Mouse (Mus musculus) heart, adult 11 months (tissue): Measurements from ENCODE around the gene Mlh3.

Source experiments
- DNase-seq: peaks from one replicate; pipeline ENCODE4 v3.0.0; 2022

Mlh3 gene

DNA sequence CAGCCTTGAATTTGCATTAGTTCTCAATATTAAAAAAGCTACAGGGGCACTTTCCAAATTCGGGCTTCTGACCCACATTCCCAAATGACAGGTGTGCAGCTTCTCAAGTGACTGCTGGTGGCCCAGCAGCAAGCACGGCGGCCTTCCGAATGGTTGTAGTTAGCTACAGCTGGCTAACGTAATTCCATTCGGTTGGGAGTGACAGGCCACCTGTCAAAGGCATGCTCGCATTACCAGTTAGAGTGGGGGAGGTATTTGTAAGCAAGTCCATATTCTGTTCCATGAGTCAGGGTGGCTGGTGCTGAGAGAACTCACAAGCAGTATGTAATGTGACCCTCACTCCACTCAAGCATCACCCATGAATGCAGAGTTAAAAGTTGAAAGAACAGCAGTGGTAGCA lies 43.2 kb downstream of the Mlh3 start:
- no peak for DNase-seq

DNA sequence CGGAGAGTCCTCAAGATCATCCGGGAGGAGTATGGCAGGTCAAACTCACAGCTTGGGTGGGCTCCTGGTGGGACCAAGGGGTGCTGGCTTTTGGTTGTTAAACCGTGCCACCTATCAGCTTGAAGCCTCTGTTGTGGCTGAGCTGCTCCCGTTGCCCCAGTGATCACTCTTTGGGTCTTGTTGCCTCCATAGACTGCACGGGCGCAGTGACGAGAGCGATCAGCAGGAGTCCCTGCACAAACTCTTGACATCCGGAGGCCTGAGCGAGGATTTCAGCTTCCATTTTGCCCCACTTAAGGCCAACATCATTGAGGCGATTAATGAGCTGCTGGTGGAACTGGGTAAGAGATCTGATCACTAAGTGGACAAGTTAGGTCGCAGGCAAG lies 50.5 kb downstream of the Mlh3 start:
- DNase-seq = peak; percentile 94

DNA sequence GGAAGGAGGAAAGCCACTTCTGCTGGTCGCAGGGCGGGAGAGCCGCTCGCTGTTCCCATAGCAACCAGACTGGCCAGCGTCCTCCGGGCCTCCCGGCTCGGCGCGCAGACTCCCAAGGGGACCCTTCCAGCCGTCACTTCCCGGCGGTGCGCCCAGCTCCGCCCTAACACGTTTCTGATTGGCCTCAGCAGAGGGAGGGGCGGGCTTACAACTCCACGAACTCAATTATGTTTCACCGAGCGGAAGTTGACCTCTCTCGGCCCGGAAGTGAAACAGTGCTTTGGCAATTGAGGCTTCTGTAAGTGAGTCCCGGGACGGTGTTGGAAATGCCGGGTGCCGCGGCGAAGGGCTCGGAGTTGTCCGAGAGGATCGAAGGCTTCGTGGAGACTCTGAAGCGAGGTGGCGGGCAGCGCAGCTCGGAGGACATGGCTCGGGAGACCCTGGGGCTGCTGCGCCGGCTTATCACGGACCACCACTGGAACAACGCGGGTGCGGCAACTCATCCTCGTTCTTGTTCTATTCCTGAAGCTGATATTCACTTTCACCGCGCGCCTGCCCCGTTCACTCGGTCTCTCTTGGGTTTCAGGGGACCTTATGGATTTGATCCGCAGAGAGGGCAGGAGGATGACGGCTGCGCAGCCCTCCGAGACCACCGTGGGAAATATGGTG lies 51.0 kb downstream of the Mlh3 start, which contains the start of gene Eif2b2:
Eif2b2 (plus strand) TSS at position 246 of the 669 bp plus-strand sequence.
- DNase-seq = peak; percentile 100

DNA sequence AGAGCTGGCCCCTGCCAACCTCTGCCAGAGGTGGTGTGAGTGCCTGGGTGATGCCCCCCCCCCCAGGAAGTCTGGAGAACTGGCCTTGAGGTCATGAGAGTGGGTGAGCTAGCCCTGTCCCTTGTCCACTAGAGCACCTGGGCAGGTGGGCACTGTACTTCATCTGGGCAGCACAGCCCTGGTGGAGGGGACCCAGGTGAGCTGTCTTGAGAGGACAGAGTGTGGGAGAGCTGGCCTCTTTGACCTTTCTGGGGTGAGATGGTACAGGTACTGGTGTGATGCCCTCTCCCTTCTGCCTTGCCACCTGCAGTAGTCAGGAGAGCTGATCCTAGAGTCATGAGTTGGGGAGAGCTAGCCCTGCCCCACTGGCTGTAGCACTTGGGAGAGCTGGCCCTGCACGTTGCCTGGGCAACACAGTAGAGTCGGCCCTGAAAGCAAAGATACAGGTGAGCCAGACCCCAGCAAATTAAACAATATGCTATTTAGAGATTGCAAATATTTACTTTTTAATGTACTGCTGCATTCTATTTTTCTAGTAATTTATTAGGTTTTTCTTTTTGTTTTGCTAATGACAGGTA lies 52.6 kb downstream of the Mlh3 start:
- peak; percentile 91 for DNase-seq

DNA sequence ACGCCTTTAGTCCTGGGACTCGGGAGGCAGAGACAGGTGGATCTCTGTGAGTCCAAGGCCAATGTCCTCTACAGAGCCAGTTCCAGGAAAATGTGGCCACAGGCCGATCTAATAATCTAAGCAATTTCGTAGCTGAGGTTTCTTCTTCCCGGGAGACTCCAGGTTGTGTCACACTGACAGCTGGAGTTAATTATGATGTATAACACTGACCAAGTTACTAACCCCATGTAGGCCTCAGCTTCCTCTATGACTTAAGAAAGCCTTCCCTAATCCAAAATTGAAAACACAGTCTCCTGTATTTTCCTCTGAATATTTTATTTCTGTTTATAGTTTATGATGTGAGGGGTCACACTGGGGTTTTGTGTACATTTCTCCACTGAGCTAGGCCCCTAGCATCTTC lies 55.4 kb downstream of the Mlh3 start:
- DNase-seq = no peak

DNA sequence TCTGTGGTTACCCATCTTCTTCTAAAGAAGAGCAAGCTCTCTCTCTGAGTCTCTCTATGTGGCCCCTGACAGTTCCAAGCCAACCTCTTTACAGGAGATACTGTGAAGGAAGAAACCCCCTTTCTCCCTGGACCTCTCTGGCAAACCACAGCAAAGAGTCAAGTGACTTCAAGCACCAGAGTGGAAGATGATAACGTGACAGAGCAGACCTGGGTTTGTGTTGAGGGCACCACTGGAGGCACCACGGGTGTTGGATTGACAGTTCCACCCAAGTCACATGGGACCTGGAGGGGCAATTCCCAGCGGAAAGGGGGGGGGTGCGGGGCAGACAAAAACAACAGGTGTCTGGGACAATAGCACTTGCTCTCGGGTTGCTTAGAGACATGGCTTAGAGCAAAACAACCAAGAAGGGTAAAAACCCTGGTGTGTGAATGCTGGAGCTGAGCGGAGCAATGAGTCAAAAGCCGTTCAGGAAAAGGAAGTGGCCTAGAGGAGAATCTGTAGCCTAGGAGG lies 61.7 kb downstream of the Mlh3 start:
- DNase-seq = no peak

DNA sequence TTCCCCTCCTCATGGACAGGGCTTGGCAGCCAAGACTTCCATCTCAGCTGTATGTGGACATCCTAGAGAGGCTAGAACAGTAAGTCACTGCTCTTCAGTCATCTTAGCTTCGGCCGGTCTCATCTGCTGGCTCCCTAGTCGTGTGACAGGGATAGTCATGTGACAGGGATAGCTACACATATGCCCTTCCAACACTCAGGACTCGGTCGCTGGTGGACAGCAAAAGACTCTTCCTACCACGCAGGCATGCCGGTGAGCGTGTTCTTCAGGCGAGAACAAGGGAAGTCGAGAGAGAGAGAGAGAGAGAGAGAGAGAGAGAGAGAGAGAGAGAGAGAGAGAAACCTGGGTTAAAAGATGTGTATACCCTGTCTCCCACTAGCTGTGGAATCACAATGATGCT lies 65.0 kb downstream of the Mlh3 start:
- DNase-seq = peak; percentile 82

DNA sequence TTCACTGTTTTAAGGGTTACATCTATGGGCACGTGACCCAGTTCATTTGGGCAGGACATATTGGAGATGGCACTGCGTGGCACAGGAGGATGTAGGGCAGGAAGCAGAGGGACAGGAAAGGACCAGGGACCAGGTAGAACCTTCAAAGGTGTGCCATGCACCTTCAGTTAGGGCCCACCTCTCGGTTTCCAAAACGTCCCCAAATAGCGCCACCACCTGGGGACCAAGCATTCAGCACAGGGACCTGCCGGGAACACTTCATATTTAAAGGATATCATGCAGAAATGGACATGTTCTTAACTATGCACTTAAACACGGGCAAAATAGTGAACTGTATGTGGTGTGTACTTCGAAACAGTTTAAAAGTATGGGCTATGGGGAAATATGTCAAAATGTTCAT lies 66.3 kb downstream of the Mlh3 start:
- no peak for DNase-seq

DNA sequence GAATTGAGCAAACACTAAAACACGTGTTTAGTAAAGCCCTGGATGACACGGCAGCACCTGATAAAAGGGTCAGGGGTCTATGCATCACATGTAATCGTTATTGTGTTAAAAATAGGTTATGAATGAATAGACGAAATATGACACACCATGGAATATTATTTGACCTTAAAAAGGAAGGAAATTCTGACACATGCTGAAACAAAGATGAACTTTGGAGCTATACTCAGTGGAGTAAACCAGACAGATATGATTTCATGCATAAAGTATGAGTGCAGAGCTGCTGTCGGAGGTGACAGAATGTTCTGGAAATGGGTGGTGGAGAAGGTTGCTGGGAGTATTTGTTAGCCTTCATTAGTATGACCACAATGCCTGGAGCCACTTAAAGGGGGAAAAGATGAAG lies 66.7 kb downstream of the Mlh3 start:
- DNase-seq = no peak

DNA sequence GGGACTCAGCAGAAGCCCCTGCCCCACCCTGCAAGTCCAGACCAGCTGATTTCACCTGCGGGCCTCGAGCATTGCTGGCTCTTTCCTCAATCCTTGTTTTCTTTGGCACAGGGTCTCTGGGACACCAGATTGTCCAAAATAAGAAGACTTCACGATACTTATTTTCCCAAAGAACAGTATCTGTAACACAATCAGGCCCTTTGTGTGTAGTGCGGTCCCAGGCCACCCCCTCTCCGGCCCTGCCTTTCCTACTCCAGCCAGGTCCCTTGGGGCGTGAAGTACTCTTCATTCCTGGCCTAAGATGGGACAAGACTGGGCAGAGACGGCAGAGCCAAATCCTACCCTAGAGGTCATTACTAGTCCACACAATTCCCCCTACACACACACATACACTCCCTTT lies 68.2 kb downstream of the Mlh3 start:
- peak; percentile 94 for DNase-seq

DNA sequence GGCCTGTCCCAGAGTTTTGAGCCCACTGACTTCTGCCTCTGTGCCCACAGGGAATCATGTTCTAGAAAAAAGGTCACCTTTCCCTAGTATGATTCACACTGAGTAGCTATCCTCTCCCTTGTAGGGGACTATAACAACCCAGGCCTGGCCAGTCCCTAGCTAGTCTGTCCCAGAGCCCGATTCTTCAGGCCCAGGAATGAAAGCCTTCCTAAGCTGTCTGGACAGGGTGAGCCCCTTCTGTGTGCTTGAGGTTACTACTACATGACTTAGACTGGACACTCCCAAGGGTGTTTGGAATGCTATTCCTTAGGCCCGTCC lies 68.6 kb downstream of the Mlh3 start:
- DNase-seq = peak; percentile 90

DNA sequence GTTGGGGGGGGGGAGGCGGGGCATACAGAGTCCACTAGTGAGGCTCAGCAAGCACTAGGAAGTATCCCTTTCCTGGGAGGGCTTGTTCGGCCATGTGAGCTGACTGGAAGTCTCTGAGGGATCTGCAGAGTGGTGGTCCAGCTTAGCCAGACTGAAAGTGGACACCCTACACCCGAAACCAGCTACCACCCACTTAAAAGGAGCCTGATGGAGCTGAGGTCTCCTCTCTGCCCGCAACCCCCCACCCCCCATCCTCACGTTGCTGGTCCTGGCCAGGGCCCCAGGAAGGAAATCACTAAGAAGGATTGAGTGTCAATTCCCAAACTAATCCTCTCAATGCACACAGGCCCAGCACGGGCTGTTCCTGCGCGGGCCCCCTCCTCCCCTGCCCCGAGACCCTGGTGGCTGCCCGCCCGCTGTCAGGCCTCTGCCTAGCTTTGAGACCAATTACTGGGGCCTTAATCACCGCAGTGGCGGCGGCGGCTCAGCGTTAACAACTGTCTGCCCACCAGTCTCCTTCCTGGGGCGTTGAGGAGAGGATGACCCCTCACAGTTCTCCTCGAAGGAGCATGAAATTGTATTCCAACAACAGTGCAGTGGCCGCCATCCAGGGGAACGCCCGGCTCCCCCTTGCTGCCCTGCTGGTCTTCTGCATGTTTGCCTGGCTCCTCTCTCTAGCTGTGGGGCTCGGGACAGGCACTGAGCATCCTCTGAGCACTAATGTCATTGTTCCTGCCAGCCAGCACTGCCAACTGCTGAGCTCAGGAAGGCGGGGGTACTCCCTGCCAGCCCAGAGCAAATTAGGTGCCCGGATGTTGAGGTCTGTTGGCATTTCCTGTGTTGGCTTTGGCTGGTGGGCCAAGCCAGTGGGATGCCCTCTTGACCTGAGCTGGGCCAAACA lies 69.2 kb downstream of the Mlh3 start:
- peak; percentile 94 for DNase-seq

DNA sequence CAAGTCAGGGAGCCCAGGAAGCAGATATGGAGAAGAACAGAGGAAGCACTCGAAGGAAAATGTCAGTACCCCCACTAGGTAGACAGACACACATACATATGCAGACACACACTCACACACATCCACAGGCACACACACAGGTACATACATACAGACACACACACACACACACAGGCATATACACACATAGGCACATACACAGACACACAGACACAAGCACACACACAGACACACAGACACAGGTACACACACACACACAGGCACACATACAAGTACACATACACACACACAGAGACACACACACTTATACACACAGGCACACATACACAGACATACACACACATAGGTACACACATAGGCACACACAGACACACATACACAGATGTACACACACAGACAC lies 70.4 kb downstream of the Mlh3 start:
- no peak for DNase-seq

DNA sequence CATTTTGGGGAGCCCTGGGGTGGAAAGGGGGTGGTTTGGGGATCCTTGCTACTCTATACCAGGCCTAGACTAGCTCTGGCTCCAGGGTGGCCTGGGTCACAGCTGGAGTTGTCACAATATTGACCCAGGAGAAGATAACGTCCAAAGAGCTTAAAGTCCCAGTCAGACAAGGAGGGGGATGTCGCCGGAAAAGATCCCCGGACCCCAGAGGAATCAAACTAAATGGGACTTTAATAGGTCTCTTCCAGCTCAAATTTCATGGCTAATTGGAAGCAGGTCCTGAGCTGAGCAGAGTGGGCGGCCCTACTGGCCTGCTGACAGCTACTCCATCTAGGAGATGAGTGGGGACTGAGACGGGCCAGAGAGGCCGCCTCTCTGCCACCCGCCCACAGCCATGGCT lies 72.5 kb downstream of the Mlh3 start:
- DNase-seq = no peak

DNA sequence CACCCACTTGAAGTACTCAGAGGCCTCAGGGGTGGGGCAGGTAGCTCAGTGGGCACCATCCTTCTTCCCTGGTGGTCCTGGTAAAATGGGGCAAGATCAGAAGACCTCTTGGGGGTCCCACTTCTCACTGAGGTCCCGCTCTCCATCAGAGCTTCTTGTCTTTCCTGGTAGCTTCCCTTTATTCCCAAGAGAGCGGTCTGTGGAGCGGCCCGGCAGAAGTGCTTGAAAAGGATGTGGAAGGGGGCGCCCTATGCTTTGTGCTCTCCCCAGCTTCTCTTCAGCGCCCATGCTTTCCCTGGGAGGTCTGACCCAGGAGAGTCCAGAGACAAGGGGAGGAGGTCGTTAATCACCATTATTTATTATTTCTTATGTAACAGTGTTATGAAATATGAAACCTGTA lies 73.0 kb downstream of the Mlh3 start:
- peak; percentile 89 for DNase-seq

DNA sequence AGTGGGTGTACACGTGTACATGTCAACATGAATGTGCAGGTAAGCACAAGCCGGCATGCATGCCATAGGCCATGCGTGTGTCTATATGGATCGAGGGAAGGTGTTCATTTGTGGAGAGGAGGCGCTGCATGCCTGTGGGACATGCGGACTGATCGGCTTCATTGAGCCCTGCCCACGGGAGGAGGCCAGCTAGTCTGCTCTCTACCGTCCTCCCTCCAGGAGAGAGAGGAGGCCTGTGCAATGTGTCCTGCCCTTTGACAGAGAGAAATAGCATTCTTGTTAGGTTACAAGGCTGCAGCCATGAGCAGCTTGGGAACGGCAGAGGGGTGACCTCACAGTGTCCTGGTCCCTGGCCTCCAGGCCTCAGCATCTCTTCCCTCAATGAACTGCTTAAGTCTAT lies 74.2 kb downstream of the Mlh3 start:
- peak; percentile 91 for DNase-seq

DNA sequence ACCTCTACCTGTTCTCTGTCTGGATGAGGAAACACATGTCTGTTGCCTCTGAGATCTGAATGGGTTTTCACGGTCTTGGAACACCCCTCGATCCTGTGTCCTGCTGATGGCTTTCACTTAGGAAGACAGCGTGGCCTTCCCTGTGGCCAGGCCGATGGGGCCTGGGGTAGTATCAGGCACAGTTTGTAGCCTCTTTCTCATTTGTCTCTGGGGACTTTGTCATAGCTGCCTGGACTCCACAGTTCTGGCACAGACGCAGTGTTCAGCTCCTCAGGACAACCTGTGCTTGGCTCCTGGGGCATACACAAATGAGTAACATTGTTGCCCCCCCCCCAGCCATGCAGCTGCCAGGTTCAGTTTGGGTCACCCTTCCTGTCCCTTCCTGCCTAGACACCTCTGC lies 75.3 kb downstream of the Mlh3 start:
- DNase-seq = peak; percentile 98

DNA sequence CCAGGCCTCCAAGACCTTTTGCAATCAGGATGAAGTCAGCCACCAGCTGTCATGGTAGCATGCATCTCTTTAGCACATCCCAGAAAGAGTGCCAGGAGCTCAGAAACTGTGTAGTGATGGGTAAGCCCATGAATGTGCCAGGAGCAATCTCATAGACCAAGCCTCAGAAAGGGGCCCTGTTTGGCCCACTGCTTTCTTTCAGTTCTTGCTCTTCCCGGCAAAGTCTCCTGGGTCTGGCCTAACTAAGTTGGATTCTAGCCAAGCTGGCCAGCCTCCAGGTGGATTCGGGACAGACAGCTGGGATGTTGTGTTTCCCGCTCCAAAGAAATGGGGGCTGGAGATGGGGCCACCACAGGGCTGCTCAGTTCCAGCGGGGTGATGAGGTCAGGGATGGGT lies 75.8 kb downstream of the Mlh3 start:
- DNase-seq = peak; percentile 99

DNA sequence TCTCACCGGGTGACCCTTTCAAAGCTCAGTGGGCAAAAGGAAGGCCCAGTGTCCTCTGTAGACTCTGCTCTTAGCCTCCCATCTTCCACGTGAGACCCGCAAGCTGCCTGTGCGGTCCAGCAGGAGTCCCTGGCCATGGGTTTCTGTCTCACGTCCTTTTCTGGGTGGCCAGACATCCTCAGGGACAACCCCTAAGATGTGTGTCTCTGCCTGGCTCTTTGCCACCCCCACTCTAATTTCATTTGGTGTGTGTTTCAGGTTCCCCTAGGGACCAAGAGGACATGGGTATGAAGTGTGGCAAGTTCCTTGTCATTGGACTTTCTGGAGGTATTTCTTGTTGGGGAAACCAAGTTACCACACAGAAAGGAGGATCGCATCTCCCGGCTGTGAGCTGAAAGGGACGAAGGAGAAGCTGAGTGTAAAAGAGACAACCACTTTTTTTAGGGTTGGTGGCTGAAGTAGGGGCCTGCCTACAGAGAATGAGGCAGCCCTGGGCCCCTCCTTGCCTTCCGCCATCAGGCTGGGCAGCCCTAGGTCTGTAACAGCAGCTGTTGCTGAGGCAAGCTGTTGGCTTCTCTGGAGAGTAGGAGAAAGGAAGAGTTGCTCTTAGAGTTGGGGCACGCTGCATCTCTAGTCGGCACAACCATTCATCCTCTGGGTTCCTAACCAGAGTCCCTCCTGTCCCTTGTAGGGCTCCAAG lies 76.3 kb downstream of the Mlh3 start:
- DNase-seq = peak; percentile 94

DNA sequence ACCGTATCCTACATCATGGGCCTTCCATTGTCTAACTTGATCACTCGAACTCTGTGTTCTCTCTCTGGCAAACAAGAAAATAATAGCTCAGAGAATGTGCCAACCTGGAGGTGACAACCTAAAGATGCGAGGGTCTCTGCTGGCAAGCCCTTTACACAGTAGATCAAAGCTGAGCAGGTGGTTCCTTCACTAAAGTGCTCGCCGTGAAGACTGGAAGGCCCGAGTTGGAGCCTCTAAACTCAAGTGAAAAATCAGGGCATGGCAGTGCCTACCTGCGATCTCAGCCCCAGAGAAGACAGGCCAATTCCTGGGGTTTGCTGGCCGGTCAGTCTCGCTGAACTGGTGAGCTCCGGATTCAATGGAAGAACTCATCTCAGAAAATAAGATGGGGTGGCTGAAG lies 77.3 kb downstream of the Mlh3 start:
- peak; percentile 88 for DNase-seq

DNA sequence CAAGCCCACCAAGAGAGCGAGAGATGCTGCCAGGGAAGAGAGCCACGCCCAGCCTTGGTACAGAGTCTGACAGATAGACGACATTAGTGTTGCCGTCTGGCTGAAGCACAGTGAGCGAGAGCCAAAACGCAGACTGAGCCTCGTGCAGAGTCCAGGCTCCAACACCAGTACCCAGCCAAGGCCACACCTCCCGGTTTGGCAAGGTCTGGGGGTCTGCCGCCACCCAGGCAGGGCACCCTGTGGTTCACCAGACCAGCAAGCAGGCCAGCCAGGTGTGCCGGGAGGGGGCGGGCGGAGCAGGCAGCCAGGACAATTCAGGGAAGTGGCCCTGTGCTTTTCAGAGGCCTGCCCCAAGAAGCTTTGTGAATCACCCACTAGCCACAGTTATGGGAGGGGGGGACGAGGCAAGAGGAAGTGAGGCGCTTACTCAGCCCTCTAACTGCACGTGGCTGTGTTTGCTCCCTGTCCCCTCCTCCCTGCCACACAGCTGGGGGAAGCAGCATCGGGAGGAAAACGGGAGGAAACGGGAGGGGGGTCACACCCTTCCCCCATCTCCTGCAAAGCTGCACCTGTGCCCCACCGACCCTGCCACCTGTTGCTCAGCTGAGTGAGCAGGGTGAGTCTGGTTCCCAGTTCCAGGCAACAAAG lies 77.8 kb downstream of the Mlh3 start:
- DNase-seq = peak; percentile 99

DNA sequence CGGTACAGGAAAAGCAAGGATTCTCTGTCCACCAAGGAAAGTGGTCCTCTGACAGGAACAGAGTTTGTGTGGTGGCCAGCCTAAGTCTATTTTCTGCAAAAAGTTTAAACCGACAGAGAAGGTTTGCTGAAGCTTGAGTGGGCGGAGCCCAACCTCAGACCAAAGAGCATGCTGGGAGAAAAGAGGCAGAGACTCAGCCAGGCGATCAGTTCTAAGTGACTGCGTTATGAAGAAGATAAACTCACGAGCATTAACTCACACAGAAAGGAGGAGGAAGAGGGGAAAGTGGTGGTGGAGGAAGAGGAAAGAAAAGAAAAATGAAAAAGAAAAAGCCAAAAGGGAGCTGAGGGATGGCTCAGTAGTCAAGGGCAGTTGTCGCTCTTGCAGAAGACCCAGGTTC lies 80.1 kb downstream of the Mlh3 start:
- DNase-seq = no peak

DNA sequence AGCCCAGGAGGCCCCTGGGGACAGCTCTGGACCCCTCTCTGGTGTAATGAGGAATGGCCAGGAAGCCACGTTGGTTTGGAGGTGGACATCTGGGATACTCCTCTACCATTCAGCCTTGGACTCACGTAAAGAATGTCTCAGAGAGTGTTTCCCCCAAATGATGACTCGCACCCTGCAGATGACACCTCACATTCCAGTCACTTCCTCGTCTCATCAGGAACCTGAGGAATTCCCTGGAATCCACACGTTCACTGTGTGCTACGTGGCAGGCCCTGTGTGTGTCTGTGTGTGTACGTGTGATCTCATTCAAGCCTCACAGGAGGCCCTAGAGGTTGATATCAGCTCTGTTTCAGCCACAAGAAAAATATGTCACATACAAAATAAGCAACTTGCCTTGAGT lies 84.0 kb downstream of the Mlh3 start:
- no peak for DNase-seq
